Mouse (Mus musculus) thymus, postnatal 36 days (tissue): ENCODE data around the gene Zbtb4.

Source experiments
- DNase-seq, 2 experiments: peaks; one replicate each; pipeline ENCODE4 v3.0.0; 2022; ENCODE audit warnings: mixed read lengths in 2 of 2

Gene Zbtb4

GRCm38 (mm10) chr11:69766126-69766609, 456 bp downstream of the Zbtb4 start:
- peak; percentile 88 to 90 for DNase-seq

- no peak for DNase-seq
Measured at GRCm38 (mm10) chr11:69766872-69767624, 1.3 kb downstream of the Zbtb4 start.

GRCm38 (mm10) chr11:69767625-69767909, 1.9 kb downstream of the Zbtb4 start:
- DNase-seq = no peak

- DNase-seq = no peak
Measured at GRCm38 (mm10) chr11:69774961-69775360, 9.2 kb downstream of the Zbtb4 start.

GRCm38 (mm10) chr11:69775716-69776115, 10.0 kb downstream of the Zbtb4 start:
- DNase-seq = no peak

GRCm38 (mm10) chr11:69776488-69776887, 10.8 kb downstream of the Zbtb4 start:
- no peak for DNase-seq

GRCm38 (mm10) chr11:69777504-69778257, 12.0 kb downstream of the Zbtb4 start:
- DNase-seq = no peak

GRCm38 (mm10) chr11:69778258-69778982, 12.7 kb downstream of the Zbtb4 start:
- DNase-seq = no peak

- DNase-seq = no peak
Measured at GRCm38 (mm10) chr11:69778985-69779384, 13.3 kb downstream of the Zbtb4 start.

- DNase-seq = no peak
Measured at GRCm38 (mm10) chr11:69781828-69782227, 16.1 kb downstream of the Zbtb4 start.

GRCm38 (mm10) chr11:69784793-69785272, 19.1 kb downstream of the Zbtb4 start:
- DNase-seq = no peak

GRCm38 (mm10) chr11:69787306-69787705, 21.6 kb downstream of the Zbtb4 start:
- no peak for DNase-seq

- DNase-seq = no peak
Measured at GRCm38 (mm10) chr11:69789431-69789830, 23.7 kb downstream of the Zbtb4 start.

GRCm38 (mm10) chr11:69791420-69791819, 25.7 kb downstream of the Zbtb4 start:
- no peak for DNase-seq

GRCm38 (mm10) chr11:69793429-69793828, 27.7 kb downstream of the Zbtb4 start:
- no peak for DNase-seq

- DNase-seq = peak; percentile 89 to 95
Measured at GRCm38 (mm10) chr11:69795168-69795982, 29.7 kb downstream of the Zbtb4 start, which contains the start of gene Chrnb1. Gene Chrnb1, minus strand, starts transcription at chr11:69795943.

- no peak for DNase-seq
Measured at GRCm38 (mm10) chr11:69795983-69796435, 30.3 kb downstream of the Zbtb4 start.

- DNase-seq = no peak
Measured at GRCm38 (mm10) chr11:69797924-69798323, 32.2 kb downstream of the Zbtb4 start.

GRCm38 (mm10) chr11:69799394-69800137, 33.9 kb downstream of the Zbtb4 start:
- DNase-seq = no peak

- DNase-seq = no peak
Measured at GRCm38 (mm10) chr11:69800138-69800391, 34.4 kb downstream of the Zbtb4 start.

- no peak for DNase-seq
Measured at GRCm38 (mm10) chr11:69800392-69801197, 34.9 kb downstream of the Zbtb4 start.
